Mouse (Mus musculus) embryonic fibroblast, embryonic 13.5 days (primary cell): Measurements from ENCODE around the gene Tmem171. TPM values are rescaled to one million over a fixed set of nuclear protein-coding genes. Genes with fewer than 3 reads are reported as not detected.

Source experiments
- H3K27ac ChIP-seq: 2 replicates; pipeline ENCODE4 v1.5.1; 2012; ENCODE audit warnings: low read length, control low read depth, inconsistent platforms; ENCODE audit not compliant: insufficient read depth
- H3K4me1 ChIP-seq: 2 replicates; pipeline ENCODE4 v1.6.1; 2011; ENCODE audit warnings: low read length; ENCODE audit not compliant: control insufficient read depth, insufficient read depth
- H3K4me3 ChIP-seq: 2 replicates; pipeline ENCODE4 v1.5.1; 2011; ENCODE audit warnings: mild to moderate bottlenecking, control low read depth, low read length; ENCODE audit not compliant: insufficient read depth
- CTCF ChIP-seq: IDR thresholded peaks from 2 replicates; pipeline ENCODE4 v1.5.1; 2011; ENCODE audit warnings: mild to moderate bottlenecking, control low read depth, low read length, moderate library complexity, borderline replicate concordance; ENCODE audit not compliant: insufficient read depth
- POLR2A ChIP-seq: IDR thresholded peaks from 2 replicates; pipeline ENCODE4 v1.6.1; 2011; ENCODE audit warnings: low read depth, mild to moderate bottlenecking, control low read depth, low read length, moderate library complexity
- polyA plus RNA-seq: library from polyadenylated mRNA; stranded (reverse); fragments of >200 nt; gene quantifications from 2 replicates; pipeline ENCODE4 v1.2.4, GENCODE M21; 2011; ENCODE audit warnings: low read depth; ENCODE audit not compliant: missing spikeins, insufficient read length

The Tmem171 gene
- polyA plus RNA-seq, 1 experiment: 0.90 TPM

DNA sequence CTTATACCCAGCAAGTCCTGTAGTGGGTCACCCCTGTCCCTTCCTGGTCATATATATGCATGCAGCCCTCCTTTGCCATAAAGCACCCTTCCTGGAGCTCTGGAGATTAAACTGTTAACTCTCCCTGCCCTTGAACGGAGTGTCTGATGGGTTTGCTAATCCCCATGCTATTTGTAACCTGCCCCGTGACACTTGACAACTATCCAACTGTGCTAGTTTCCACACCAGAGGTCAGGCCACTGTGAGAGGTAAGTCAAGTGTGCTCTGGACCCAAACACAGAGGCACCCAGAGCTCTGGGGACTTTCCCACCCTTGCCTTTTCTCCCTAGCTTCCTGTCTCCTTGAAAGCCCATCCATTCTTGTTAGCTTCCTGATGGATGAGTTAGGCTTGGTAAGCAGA is 912 bp upstream of the Tmem171 start:
- no peak for TF ChIP-seq POLR2A
- TF ChIP-seq CTCF: no peak
- 0 out of 2 replicates have a peak, but pooled peaks cover 4% of the 10 kb centered on the region for H3K4me1 ChIP-seq
- H3K4me3 ChIP-seq: no peak overlapping the region
- no peak overlapping the region for H3K27ac ChIP-seq

DNA sequence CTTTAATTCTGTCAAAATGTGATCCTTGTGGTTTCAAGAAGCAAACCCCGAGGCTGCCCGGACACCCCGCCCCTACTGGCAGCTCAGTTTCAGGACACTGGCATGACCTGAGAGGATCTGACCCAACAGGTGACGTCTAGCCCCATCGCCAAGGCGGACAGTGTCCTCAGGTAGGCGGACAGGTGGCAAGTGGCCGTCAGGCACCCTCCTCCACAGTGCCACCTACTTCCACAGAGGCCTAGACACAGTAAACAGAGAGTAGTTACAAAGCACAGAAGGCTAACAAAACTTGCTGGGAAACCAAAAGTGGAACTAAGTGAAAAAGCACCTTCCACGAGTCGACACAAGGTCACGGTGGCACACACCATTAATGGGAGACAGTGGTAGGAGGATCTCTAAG is 1.3 kb downstream of the Tmem171 start:
- Histone ChIP-seq H3K4me3 (no peak overlapping the region), H3K27ac (no peak overlapping the region), H3K4me1 (0 out of 2 replicates have a peak, but pooled peaks cover 4% of the 10 kb centered on the region)
- TF ChIP-seq POLR2A (no peak), CTCF (no peak)

DNA sequence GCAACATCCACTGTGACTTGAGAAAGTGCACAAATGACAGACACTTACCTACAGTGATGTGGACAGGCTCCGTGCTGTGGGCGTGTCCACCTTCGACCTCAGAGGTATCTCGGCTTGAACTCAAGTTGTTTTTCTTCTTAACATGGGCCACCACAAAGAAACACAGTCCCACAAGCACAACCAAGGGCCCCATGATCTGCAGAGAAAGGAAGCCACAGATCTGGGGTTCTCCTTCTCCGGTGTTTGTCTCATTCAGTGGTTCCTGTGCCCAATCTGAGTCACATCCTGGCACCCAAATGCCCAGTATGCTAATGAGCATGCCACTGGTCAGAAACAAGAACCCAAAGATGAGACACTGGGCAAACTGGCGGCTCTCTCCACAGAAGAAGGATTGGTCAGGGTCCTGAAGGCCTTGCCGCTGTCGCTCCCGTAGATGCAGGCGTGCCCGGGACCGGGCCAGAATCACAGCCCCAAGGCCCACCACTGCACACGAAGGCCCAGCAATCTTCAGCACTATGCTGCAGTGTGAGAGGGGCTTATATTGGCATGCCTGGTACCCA is 2.6 kb downstream of the Tmem171 start:
- Histone ChIP-seq H3K4me1 (0 out of 2 replicates have a peak, but pooled peaks cover 4% of the 10 kb centered on the region), H3K4me3 (no peak overlapping the region), H3K27ac (no peak overlapping the region)
- TF ChIP-seq POLR2A (no peak), CTCF (no peak)

DNA sequence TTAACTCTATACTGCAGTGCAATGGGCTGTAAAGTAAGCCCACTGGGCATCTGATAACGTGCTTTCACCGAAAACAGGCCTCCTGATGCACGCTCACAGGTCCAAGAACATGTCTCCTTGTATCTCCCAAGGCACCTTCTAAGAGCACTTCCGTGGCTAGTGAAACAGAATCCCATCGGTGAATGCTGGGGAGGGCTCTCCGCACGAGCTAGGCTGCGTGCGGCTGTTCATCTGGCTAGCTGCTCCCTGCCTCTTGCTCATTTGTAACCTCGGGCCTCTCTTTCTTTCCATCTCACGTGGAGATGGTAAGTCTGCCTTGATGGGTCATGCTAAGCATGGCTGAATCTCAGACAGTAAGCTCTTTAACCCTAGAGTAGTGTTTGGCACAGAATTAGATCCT is 3.7 kb downstream of the Tmem171 start:
- H3K4me1 ChIP-seq: 0 out of 2 replicates have a peak, but pooled peaks cover 4% of the 10 kb centered on the region
- no peak overlapping the region for H3K27ac ChIP-seq
- TF ChIP-seq POLR2A (no peak), CTCF (no peak)
- H3K4me3 ChIP-seq: no peak overlapping the region

DNA sequence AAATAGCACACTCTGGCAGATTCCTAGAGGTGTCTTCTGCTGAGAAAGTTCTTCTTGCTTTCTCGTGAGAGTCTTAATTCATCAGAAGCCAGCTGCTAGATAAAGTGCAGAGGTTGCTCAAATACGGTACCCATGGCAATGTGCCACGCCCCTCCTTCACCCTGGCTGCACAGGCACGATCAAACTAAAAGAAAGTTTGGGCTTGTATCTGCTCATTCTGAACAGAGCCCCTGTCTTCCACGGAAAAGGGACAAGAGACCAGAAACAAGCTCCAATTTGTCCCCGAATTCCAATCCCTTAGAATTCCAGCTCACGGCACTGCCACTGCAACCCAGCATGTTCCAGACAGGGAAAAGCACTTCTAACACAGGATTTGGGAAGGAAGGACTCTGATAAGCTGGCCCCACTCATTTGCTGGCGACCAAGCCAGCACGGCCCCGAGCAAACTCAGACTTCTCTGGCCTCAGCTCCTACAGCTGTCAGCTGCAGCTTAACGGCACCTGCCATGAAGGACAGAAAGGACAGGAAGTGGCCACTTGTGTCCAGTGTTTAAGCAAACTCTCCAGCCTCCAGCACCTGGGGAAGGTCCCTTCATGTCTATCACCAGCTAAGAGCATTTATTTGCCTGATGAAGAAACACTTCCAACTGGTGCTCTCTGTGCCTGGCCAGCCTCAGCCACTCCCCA is 4.9 kb downstream of the Tmem171 start:
- H3K27ac ChIP-seq: no peak overlapping the region
- TF ChIP-seq POLR2A (no peak), CTCF (no peak)

DNA sequence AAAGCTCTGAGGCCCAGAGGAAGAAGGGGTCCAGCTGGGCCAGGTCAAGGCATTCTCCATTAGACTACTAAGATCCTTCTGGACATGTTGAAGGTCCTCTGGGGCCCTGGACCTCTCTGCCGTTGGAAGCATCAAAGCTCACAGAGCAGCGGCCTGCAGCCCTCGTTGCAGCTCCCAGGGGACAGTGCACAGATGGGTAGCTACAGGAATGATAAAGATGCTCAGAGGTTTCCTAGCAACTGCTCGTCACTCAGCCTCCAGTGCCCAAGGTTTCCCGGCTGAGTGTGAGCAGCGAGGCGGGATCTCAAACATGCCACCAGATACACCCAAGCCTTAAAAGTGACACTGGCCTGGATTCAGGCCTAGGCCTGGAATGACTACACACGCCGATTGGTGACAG is 6.7 kb downstream of the Tmem171 start:
- Histone ChIP-seq H3K4me1 (peaks cover 4% of the 10 kb centered on the region; the same call in 1 of the 2 replicates), H3K4me3 (no peak overlapping the region), H3K27ac (no peak overlapping the region)
- TF ChIP-seq POLR2A (no peak), CTCF (no peak)

More for the DNA sequence above, 4.9 kb downstream of the Tmem171 start:
- 0 out of 2 replicates have a peak, but pooled peaks cover 4% of the 10 kb centered on the region for H3K4me1 ChIP-seq
- H3K4me3 ChIP-seq: no peak overlapping the region

DNA sequence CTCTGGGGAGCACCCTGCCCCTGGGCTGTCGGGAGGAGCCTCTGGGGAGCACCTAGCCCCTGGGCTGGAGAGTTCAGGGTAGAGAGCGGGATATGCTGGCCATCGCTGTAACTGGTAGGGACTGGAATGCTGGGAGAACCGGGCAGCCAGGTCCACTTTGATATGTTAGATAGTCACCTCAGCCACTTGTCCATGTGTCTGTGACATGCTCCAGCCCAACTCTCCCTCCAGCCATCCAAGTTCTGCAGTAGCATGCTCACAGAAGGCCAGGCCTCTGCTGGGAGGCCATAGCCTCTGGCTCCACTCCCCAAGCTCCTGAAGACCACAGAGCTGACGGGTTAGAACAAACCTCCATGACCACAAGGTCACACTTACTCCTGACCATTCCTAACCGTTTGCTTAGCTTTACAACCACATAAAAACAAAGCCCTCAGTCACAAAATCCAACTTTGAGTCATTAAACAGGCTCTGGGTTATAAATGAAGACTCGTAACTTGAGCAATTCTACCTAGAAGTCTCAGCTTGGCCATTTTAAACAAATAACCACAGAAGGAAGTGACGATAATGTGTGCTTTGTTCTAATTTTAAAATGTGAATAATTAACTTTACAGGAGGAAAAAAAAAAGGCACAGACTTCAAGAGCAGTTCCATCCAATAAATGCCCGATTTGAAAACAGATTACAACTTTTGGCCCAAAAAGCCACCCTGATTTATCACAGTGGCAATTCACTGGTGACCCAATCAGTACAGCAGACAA is 10.3 kb downstream of the Tmem171 start:
- Histone ChIP-seq H3K27ac (no peak overlapping the region), H3K4me3 (no peak overlapping the region), H3K4me1 (no peaks in the 10 kb centered on the region; the same call in none of the 2 replicates)
- TF ChIP-seq CTCF (no peak), POLR2A (no peak)

DNA sequence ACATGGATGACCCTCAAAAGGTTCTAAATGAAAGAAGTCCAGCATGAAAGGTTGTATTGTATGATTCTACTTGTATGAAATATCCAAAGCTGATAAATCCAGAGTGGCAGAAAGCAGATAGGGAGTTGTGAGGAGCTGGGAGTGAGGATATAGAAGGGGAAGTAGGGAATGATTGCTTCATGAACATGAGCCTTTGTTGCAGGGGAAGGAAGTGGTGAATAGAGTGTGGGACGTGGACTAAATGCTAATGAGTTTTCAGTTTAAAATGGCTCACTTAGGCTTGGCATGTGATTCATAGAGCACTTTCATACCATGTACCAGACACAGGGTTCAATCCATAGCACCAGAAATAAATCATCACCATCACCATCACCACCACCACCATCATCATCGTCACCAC is 11.2 kb downstream of the Tmem171 start:
- H3K4me1 ChIP-seq: no peaks in the 10 kb centered on the region; the same call in none of the 2 replicates
- H3K27ac ChIP-seq: no peak overlapping the region
- no peak overlapping the region for H3K4me3 ChIP-seq
- TF ChIP-seq POLR2A (no peak), CTCF (no peak)

DNA sequence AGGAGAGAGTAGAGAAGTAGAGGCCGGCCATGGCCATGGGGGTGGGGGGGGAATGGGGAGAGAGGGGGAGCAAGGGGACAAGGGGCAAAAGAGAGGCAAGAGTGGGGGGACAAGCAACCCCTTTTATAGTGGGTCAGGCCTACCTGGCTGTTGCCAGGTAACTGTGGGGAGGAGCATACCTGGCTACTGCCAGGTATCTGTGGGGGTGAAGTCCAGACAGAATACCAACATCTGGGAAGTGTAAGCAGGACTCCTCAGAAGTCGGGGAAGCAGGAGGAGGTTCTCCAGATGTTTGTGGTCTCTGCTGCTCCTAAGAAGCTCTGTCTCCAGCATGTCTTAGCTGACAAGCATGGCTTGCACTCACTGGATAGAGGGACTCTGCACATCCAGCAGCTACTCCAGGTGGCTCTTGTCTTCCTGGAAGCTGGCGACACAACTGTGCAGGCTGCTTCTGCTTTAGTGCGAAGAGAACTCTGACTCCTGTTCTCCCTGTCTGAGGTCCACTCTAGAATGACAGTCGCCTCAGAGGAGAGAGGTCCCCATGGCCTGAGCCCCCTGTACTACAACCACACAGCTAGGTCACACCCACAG is 14.1 kb downstream of the Tmem171 start:
- H3K4me3 ChIP-seq: no peak overlapping the region
- TF ChIP-seq CTCF (no peak), POLR2A (no peak)
- H3K4me1 ChIP-seq: no peaks in the 10 kb centered on the region; the same call in none of the 2 replicates
- H3K27ac ChIP-seq: no peak overlapping the region
